Mouse (Mus musculus) kidney, adult 2 months (tissue): Measurements from ENCODE around the gene Zfp62.

Experiments
- CTCF ChIP-seq: fragments of 200-500 bp; conservative IDR thresholded peaks from 2 replicates; pipeline ENCODE4 v1.5.1; 2011; ENCODE audit warnings: low read depth, mild to moderate bottlenecking, control low read depth, low read length, moderate library complexity, mixed read lengths; ENCODE audit not compliant: insufficient read depth, insufficient read length
- POLR2A ChIP-seq: fragments of 200-500 bp; IDR thresholded peaks from one replicate; pipeline ENCODE4 v1.6.1; 2011; ENCODE audit warnings: low read depth, low read length, control low read depth

- no peak; the same call in 1 of the 2 replicates for TF ChIP-seq CTCF
- TF ChIP-seq POLR2A = no peak
These were observed 16.6 kb upstream of the Zfp62 start for GRCm38 (mm10) chr11:49186452-49186851.
